Mouse (Mus musculus) forebrain, embryonic 13.5 days (tissue): Measurements from ENCODE around the gene Gm20661. TPM values are rescaled to one million over a fixed set of nuclear protein-coding genes. Genes with fewer than 3 reads are reported as not detected.

ENCODE experiments used
- ATAC-seq: fragments of 200-750 bp; cut with Nextera tagmentation; 2 replicates; pipeline ENCODE4 v1.8.0; 2017
- H3K27ac ChIP-seq: fragments of 300-500 bp; sonication (generic); 2 replicates; pipeline ENCODE4 v1.5.1; 2015; ENCODE audit warnings: inconsistent platforms, mild to moderate bottlenecking, moderate library complexity
- H3K27me3 ChIP-seq: fragments of 300-500 bp; sonication (generic); 2 replicates; pipeline ENCODE4 v1.6.1; 2015; ENCODE audit warnings: mild to moderate bottlenecking, inconsistent platforms
- H3K36me3 ChIP-seq: fragments of 300-500 bp; sonication (generic); 2 replicates; pipeline ENCODE4 v1.6.1; 2015; ENCODE audit warnings: mild to moderate bottlenecking, inconsistent platforms; ENCODE audit not compliant: poor library complexity, severe bottlenecking
- H3K4me1 ChIP-seq: fragments of 300-500 bp; sonication (generic); 2 replicates; pipeline ENCODE4 v1.6.1; 2015; ENCODE audit warnings: inconsistent platforms
- H3K4me2 ChIP-seq: fragments of 300-500 bp; sonication (generic); 2 replicates; pipeline ENCODE4 v1.6.1; 2015; ENCODE audit warnings: inconsistent platforms, mild to moderate bottlenecking, moderate library complexity
- H3K4me3 ChIP-seq: fragments of 300-500 bp; sonication (generic); 2 replicates; pipeline ENCODE4 v1.5.1; 2015; ENCODE audit warnings: mild to moderate bottlenecking, inconsistent platforms
- H3K9ac ChIP-seq: fragments of 300-500 bp; sonication (generic); 2 replicates; pipeline ENCODE4 v1.6.1; 2015; ENCODE audit warnings: mild to moderate bottlenecking, inconsistent platforms
- H3K9me3 ChIP-seq: fragments of 300-500 bp; sonication (generic); replicated peaks from 2 replicates; pipeline ENCODE4 v1.6.1; 2016; ENCODE audit warnings: inconsistent platforms
- WGBS: fragments of 180-500 bp; shearing (Covaris S2); methylation state at CpG from one replicate; pipeline ENCODE4 v1.1.7; 2015; 5-methylcytosine and 5-hydroxymethylcytosine counted together
- polyA plus RNA-seq: library from polyadenylated mRNA; unstranded; fragments of >200 nt; fragmentation: Nextera tagmentation; extraction: Ambion mirVana; gene quantifications from 2 replicates; pipeline ENCODE4 v1.2.1, GENCODE M21; 2015

Gm20661 gene
- polyA plus RNA-seq, 1 experiment from 2014 or later, result 0.44 TPM

DNA sequence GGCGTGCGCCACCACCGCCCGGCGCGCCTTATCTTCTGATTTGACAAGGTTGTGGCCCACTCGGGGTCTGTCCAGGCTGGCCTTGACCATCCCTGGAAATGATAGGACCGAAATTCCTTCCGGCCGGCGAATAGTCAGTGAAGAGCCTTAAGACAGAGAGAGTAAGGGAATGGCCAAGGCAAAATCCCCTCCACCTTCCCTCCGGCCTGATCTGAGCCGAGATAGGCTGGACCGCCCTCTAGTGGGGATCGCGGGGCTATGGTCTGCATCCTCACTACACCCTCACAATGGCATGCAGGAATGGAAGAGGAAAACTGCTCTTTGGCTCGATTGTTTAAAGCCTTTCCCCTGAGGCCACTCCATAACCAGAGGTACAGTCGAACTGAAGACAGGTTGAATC is 3.5 kb downstream of the Gm20661 start:
- Histone ChIP-seq H3K27ac (no peak overlapping the region), H3K9ac (no peak overlapping the region), H3K4me2 (peak overlapping the region; percentile 89), H3K4me3 (peak overlapping the region; percentile 60), H3K4me1 (peaks cover 41% of the 10 kb centered on the region), H3K36me3 (no peaks in the 10 kb centered on the region), H3K9me3 (no peaks in the 10 kb centered on the region), H3K27me3 (peaks cover 21% of the 10 kb centered on the region)
- ATAC-seq, result peak; percentile 72
- WGBS, result 9% methylated on average over 18 of the region's 18 CpGs

DNA sequence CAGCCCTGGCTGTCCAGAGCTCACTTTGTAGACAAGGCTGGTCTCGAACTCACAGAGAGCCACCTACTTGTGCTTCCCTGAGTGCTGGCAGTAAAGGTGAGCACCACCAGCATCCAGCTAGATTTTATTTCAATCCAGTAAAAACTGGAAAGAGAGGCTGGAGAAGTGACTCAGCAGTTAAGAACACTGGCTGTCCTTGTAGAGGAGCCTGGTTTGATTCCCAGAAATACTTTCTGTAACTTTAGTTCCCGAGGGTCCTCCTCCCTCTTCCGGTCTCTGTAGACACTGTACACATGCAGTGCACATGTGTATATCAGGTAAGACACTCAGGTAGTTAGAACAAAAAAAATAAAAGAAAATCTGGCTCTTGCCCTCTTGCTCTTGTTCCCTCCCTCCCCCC is 5.1 kb downstream of the Gm20661 start:
- H3K36me3 ChIP-seq, result no peaks in the 10 kb centered on the region
- H3K9me3 ChIP-seq, result no peaks in the 10 kb centered on the region
- H3K4me2 ChIP-seq, result no peak overlapping the region
- ATAC-seq, result no peak
- 87% methylated on average over 3 of the region's 3 CpGs for WGBS
- H3K4me3 ChIP-seq, result no peak overlapping the region
- no peak overlapping the region for H3K9ac ChIP-seq
- H3K27ac ChIP-seq, result no peak overlapping the region
- H3K27me3 ChIP-seq, result peaks cover 21% of the 10 kb centered on the region
- H3K4me1 ChIP-seq, result peaks cover 26% of the 10 kb centered on the region

DNA sequence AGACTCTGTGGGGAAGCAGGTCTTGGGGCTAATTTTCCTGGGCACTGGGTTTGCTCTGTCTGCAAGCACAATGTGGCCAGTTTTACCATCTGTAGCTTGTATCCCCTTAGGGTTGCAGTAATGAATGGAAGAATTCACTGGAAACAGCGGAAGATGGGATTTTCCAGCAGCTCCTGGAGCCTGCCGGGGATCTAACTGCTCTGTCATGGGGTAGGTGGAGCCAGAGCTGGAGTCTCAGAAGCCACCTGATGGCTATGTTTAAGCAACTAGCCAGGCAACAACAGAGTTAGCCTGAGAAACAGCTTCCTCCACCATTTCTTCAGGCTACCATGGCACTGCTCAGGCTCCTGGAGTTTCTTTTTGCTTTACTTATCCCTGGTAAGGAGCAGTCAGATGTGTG is 9.3 kb downstream of the Gm20661 start, which contains the start of gene Cdhr4:
TSS of gene Cdhr4 (plus strand) at position 301 of the 400 bp plus-strand sequence.
- no peaks in the 10 kb centered on the region for H3K9me3 ChIP-seq
- no peak for ATAC-seq
- no peak within 1 kb of the TSS for H3K4me3 ChIP-seq
- H3K36me3 ChIP-seq, result no peaks in the 10 kb centered on the region
- 0 out of 2 replicates have a peak within 1 kb of the TSS, but pooled peaks have one; percentile 5 for H3K9ac ChIP-seq
- 68% methylated on average over 2 of the region's 2 CpGs for WGBS
- no peaks in the 10 kb centered on the region for H3K4me1 ChIP-seq
- H3K27me3 ChIP-seq, result peaks cover 4% of the 10 kb centered on the region
- no peak within 1 kb of the TSS for H3K4me2 ChIP-seq
- H3K27ac ChIP-seq, result no peak within 1 kb of the TSS

DNA sequence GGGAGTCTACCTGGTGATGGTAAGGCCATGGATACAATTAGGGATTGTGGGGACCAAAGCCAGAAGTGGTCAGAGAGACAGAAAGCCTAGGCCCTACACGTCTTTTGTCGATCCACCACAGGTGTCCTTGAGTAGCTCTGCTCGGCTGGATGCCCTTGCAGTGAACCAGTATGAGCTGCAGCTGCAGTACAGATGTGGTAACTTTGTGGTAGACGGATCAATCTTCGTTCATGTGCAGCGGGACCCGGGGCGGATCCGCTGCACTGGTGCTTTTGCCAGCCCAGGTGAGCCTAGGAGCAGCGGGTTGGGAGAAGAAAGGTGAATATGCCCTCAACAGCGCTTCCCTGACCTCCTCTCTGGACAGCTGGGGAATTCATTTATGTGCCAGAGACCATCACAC is 10.2 kb downstream of the Gm20661 start:
- Histone ChIP-seq H3K4me2 (no peak overlapping the region), H3K27me3 (no peaks in the 10 kb centered on the region), H3K9ac (no peak overlapping the region), H3K4me1 (no peaks in the 10 kb centered on the region), H3K4me3 (no peak overlapping the region), H3K36me3 (no peaks in the 10 kb centered on the region), H3K9me3 (no peaks in the 10 kb centered on the region), H3K27ac (no peak overlapping the region)
- no peak for ATAC-seq
- 80% methylated on average over 11 of the region's 11 CpGs for WGBS

DNA sequence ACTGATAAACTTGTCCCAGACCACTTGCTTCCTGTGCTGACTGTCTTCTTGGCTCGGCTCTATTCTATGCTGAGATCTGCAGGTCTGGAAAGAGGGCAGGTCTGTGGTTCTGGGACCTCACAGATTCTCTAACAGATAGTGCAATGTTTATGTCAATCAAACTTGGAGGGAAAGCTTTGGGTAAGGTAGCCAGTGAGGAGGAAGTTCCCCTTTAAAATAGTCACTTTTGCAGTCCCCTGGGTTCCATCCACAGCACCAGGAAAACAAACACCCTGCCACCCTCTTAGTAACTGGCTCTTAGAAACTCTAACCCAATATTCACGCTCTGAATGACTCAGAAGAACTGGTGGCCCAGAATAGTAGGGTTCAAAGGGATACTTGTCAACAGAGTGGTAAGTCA is 11.6 kb downstream of the Gm20661 start:
- 69% methylated on average over 2 of the region's 2 CpGs for WGBS

DNA sequence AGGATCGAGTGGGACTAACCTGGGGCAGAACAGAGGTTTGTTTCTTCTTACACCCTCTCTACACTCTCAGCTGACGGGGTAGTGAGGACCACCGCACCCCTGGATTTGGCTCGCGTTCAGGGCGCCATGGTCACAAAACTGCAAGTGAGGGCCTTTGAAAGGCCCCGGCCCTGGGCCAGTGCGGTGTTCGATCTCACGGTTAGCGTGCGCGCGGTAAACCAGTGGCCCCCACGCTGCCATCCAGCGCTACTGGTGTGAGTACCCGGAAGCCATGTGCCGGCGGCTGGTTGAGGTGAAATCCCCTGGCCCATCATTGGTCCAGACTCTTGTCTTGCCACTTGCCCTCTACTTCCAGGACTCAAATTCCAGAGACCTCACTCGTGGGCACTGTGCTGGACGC is 12.7 kb downstream of the Gm20661 start:
- Histone ChIP-seq H3K36me3 (no peaks in the 10 kb centered on the region), H3K27me3 (peaks cover 4% of the 10 kb centered on the region; the same call in 1 of the 2 replicates), H3K9ac (no peak overlapping the region), H3K27ac (no peak overlapping the region), H3K4me1 (no peaks in the 10 kb centered on the region), H3K9me3 (no peaks in the 10 kb centered on the region), H3K4me3 (no peak overlapping the region), H3K4me2 (no peak overlapping the region)
- WGBS, result 93% methylated on average over 21 of the region's 21 CpGs
- ATAC-seq, result no peak

More for the DNA sequence above, 11.6 kb downstream of the Gm20661 start:
- H3K4me2 ChIP-seq, result no peak overlapping the region
- peaks cover 4% of the 10 kb centered on the region; the same call in 1 of the 2 replicates for H3K27me3 ChIP-seq
- H3K4me1 ChIP-seq, result no peaks in the 10 kb centered on the region
- H3K36me3 ChIP-seq, result no peaks in the 10 kb centered on the region
- ATAC-seq, result no peak
- H3K9ac ChIP-seq, result no peak overlapping the region
- no peaks in the 10 kb centered on the region for H3K9me3 ChIP-seq
- no peak overlapping the region for H3K27ac ChIP-seq
- no peak overlapping the region for H3K4me3 ChIP-seq

DNA sequence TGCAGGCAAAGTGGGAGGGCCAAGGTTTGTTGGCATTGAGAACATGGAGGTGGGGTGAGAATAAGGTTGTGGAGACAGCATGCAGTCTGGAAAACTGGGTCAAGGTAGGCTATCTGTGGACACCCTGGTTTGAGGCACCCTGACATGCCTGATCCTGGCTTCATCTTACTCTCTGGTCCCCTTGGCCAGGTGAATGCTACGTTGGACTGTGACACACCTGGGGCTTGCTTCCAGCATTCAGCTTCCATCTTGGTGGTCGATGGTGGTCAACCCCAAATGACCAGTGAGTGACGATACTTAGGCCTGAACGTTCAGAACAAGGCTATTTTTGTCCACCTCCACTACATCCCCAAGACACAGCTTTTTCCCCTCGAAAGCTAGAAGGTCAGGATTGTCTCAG is 13.2 kb downstream of the Gm20661 start, which contains the start of gene Gm20662:
TSS of gene Gm20662 (plus strand) at position 301 of the 400 bp plus-strand sequence.
- Histone ChIP-seq H3K4me2 (no peak within 1 kb of the TSS), H3K27ac (no peak within 1 kb of the TSS), H3K36me3 (no peaks in the 10 kb centered on the region), H3K9me3 (no peaks in the 10 kb centered on the region), H3K27me3 (peaks cover 4% of the 10 kb centered on the region; the same call in 1 of the 2 replicates), H3K4me3 (no peak within 1 kb of the TSS), H3K4me1 (no peaks in the 10 kb centered on the region), H3K9ac (no peak within 1 kb of the TSS)
- ATAC-seq, result no peak
- 92% methylated on average over 5 of the region's 5 CpGs for WGBS

DNA sequence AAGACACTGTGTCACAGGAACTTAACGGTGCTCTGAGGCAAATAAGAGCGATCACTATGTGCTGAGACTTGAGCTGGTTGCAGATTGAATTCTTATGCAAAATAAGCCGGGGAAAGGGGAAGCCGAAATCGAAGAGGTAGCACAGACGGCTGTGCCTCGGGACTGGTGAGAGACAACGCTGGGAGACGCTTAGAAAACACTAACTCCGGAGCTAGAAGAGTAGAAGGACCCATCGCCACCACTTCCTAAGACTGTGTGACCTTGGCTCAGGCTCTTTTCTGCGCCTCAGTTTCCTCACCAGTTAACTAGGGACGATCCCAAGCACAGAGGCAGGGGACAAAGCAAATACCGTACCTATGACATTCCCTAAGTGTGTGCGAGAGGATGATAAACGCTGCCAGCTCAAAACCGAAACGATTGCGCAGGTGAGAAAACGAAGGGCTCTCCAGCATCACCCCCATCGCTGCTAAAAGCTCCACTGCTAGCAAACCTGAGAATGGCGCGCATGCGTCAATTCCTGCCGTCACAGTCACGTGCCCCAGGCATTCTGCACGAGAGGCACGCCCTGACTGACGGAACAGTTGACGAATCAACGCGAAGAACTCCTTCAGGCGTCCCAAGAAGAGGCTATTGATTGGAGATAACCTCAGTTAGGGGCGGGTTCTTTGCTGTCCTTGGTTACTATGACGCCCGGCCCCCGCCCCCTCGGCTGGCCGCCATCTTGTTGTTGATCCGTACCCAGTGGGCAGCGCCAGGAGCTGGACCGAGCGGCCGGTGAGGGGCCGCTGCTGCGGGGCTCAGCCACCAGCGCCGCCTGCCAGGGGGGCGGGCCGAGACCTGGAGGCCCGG is 19.3 kb downstream of the Gm20661 start, which contains the start of gene Ip6k1:
TSS of gene Ip6k1 (plus strand) at position 580 of the 849 bp plus-strand sequence.
- Histone ChIP-seq H3K9ac (peak within 1 kb of the TSS; percentile 97), H3K36me3 (no peaks in the 10 kb centered on the region), H3K27ac (peak within 1 kb of the TSS; percentile 94), H3K4me1 (peaks cover 28% of the 10 kb centered on the region), H3K9me3 (no peaks in the 10 kb centered on the region), H3K27me3 (peaks cover 4% of the 10 kb centered on the region; the same call in 1 of the 2 replicates), H3K4me2 (peak within 1 kb of the TSS; percentile 85), H3K4me3 (peak within 1 kb of the TSS; percentile 99)
- ATAC-seq, result peak; percentile 100
- WGBS, result under 1% methylated on average over 51 of the region's 51 CpGs

DNA sequence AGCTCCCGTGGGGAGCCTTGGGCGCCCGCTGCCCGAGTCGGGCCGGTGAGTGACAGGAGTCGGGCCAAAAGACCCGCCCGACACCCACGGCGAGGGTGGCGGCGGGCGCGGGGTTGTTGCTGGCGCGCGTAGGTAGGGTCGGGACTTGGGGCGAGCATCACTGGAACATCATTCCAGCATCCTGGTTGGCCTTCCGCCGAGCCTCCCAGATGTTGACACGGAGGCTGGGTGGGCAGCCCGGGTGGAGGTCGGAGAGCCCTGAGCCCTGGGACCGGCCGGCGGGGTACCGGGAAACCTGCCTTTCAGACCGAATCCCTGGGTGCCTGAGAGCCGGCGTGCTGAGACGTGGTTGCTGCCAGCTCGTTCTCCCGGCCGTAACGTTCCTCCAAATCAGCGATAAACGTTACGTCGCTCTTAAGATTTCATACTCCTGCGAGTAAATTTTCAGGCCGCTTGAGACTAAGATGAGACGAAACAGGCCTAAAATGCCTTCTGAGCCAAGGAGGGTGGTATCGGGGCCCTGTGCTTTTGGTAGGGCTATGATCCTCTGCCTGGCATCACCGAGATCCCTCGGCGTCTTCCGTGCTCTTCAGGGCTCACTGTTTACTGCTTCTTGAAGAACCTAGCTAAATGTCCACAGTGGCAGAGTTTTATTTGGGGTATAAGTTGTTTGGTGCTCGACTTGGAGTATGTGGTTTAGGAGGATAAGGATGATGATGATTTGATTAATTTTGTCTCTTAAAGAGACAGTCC is 20.1 kb downstream of the Gm20661 start:
- Histone ChIP-seq H3K9me3 (no peaks in the 10 kb centered on the region), H3K27me3 (peaks cover 4% of the 10 kb centered on the region; the same call in 1 of the 2 replicates), H3K9ac (peak overlapping the region; percentile 97), H3K4me2 (peak overlapping the region; percentile 85), H3K36me3 (no peaks in the 10 kb centered on the region), H3K4me3 (peak overlapping the region; percentile 99), H3K27ac (peak overlapping the region; percentile 94), H3K4me1 (peaks cover 28% of the 10 kb centered on the region)
- WGBS, result under 1% methylated on average over 48 of the region's 50 CpGs
- no peak; the same call in 1 of the 2 replicates for ATAC-seq

DNA sequence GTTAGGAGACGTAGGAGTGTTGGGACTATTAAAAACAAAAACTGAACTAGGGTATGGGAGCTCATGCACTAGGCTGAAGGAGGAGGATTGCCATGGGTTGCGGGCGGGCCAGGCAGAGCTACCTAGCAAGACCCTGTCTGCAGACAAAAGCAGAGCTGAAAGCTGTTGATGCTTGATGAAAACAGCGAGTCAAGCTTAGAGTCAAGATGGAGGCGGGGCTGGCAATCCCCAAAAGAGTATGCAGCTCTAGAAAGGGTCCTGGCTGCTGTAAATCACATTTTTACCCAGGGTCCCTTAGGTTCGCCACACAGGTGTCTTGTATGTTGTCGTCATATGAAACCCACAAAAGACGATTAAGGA is 20.7 kb downstream of the Gm20661 start:
- H3K9ac ChIP-seq, result peak overlapping the region; percentile 97
- H3K27me3 ChIP-seq, result peaks cover 4% of the 10 kb centered on the region; the same call in 1 of the 2 replicates
- no peak for ATAC-seq
- peak overlapping the region; percentile 85 for H3K4me2 ChIP-seq
- H3K9me3 ChIP-seq, result no peaks in the 10 kb centered on the region
- no peaks in the 10 kb centered on the region for H3K36me3 ChIP-seq
- H3K4me3 ChIP-seq, result peak overlapping the region; percentile 99
- H3K4me1 ChIP-seq, result peaks cover 28% of the 10 kb centered on the region
- WGBS, result 15% methylated on average over 8 of the region's 8 CpGs
- peak overlapping the region; percentile 94 for H3K27ac ChIP-seq

DNA sequence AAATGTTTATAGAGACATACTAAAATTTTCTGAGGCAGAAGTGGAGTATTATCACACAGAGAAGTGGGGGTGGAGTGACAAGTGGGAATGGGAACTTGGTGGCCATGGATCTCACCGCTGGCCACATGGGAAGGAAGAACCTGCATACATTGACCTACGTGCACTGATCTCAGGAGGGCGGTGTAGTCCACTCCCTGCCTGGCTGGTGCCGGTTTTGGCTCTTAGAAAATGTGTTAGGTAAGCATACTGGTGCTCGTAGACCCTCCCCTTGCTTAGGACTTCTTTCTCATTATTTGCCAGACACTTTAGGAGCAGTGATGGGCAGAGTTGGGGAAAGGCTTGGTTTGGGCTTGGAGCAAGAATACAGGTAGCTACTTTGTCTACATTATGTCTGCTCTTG is 25.2 kb downstream of the Gm20661 start:
- Histone ChIP-seq H3K36me3 (peaks cover 7% of the 10 kb centered on the region), H3K27ac (no peak overlapping the region), H3K4me3 (no peak overlapping the region), H3K27me3 (no peaks in the 10 kb centered on the region), H3K4me1 (peaks cover 22% of the 10 kb centered on the region), H3K4me2 (no peak overlapping the region), H3K9me3 (no peaks in the 10 kb centered on the region), H3K9ac (no peak overlapping the region)
- WGBS, result 89% methylated on average over 5 of the region's 5 CpGs
- ATAC-seq, result no peak

DNA sequence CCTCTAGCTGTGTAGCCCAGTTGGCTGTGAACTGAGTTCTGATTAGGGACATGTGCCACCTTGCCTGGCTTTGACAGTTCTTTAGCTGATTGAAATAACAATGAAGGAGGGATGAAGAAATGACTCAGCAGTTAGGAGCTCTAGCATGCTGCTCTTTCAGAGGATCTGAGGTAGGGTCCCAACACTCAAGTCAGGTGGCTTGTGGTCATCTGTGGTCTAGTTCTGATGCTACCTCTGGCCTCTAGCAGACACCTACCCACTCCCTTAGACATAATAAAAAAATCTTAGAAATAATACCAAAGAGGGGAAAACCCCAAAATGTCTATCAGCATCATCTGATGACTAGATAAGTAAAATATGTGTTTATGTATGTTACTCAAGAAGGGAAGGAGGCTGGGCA is 27.5 kb downstream of the Gm20661 start:
- peaks cover 10% of the 10 kb centered on the region for H3K36me3 ChIP-seq
- no peak overlapping the region for H3K27ac ChIP-seq
- H3K9ac ChIP-seq, result no peak overlapping the region
- H3K4me3 ChIP-seq, result no peak overlapping the region
- H3K9me3 ChIP-seq, result no peaks in the 10 kb centered on the region
- ATAC-seq, result no peak
- H3K4me1 ChIP-seq, result peaks cover 3% of the 10 kb centered on the region; the same call in 1 of the 2 replicates
- no peak overlapping the region for H3K4me2 ChIP-seq
- no peaks in the 10 kb centered on the region for H3K27me3 ChIP-seq
